Mouse (Mus musculus): ENCODE measurements around the gene BC061237.
"Not testable (repeated sequence)": the region's sequence is repeated elsewhere in the genome, so short reads cannot be mapped to it uniquely, and the experiment has no call there.

Gene BC061237

DNA sequence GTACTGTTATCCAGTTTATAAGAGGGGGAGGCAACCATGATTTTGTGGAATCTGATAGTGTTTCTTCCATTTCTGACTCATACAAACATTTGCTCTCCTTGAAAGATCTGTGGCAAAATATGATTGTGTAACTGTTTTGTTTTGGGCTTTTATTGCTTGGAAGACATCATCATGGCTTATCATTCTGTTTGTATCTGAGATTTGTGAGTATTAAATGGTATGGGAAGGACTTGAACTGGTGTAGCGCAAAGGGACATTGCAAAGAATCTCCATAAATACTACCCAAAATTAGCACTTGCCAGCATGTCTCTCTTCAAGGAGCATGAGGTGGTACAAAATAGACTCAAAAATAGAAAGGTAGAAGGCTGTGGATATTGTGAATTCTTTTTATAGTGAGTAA is at the start of gene BC061237:
Gene BC061237 (plus strand): TSS at position 301 of the 400 bp plus-strand sequence.
- DNase-seq (ENCODE audit: low read depth, low spot score): not testable (repeated sequence)

DNA sequence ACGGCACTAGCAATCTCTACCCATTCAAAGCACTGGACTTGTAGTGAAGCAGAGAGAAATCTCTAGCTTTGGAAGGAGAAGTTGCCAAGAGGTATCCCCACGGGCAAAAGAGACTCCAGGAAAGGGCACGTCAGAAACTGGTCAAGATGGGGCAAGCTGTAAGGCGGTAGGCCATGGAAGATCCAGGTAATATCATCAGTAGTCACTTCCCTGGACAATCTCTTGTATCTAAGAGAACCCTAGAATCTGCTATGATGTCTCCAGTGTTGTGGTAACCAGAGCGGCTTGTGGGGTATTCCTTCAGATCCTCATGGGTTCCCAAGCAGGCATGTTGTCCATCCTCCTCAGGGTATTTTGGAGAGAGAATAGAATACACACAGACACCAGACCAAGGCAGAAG is 25.7 kb downstream of the BC061237 start, which contains the start of gene Gm17093:
Gene Gm17093 (plus strand): TSS at position 301 of the 400 bp plus-strand sequence.
- not testable (repeated sequence) for DNase-seq (ENCODE audit: low read depth, low spot score)

DNA sequence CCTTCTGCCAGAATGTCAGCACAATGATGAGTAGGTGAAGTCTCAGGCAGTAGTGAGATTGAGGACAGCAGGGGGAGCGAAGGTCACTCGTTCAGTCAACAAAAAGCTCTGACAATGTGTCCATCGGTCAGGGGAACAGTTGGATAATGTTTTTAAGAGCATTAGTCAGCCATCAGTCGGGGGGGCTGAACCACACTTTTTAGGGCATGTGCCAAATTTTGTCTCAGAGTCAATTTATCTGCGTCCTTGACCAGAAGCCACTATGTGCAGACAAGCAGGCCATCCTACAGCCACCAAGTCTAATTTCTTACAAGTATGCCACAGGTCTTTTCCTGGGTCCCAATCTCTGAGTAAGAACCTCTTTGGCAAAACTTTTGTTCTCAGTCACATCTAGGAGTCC is 55.7 kb downstream of the BC061237 start:
- DNase-seq (ENCODE audit: low read depth, low spot score): not testable (repeated sequence)

Data from brain, adult 2 months (tissue).